Mouse (Mus musculus) limb, embryonic 13.5 days (tissue): ENCODE measurements around the gene Gnb2. TPM values are rescaled to one million over a fixed set of nuclear protein-coding genes. Genes with fewer than 3 reads are reported as not detected.

Experiments used
- ATAC-seq: fragments of 200-750 bp; cut with Nextera tagmentation; 2 replicates; pipeline ENCODE4 v1.8.0; 2017; ENCODE audit warnings: low read depth, moderate number of reproducible peaks, moderate TSS enrichment; ENCODE audit not compliant: low FRiP score
- H3K27ac ChIP-seq: fragments of 300-500 bp; sonication (generic); 2 replicates; pipeline ENCODE4 v1.5.1; 2015; ENCODE audit warnings: inconsistent platforms, mild to moderate bottlenecking, moderate library complexity
- H3K27me3 ChIP-seq: fragments of 300-500 bp; sonication (generic); 2 replicates; pipeline ENCODE4 v1.6.1; 2015; ENCODE audit warnings: mild to moderate bottlenecking, inconsistent platforms
- H3K36me3 ChIP-seq: fragments of 300-500 bp; sonication (generic); 2 replicates; pipeline ENCODE4 v1.6.1; 2015; ENCODE audit warnings: inconsistent platforms, mild to moderate bottlenecking, moderate library complexity
- H3K4me1 ChIP-seq: fragments of 300-500 bp; sonication (generic); 2 replicates; pipeline ENCODE4 v1.6.1; 2015; ENCODE audit warnings: inconsistent platforms
- H3K4me2 ChIP-seq: fragments of 300-500 bp; sonication (generic); replicated peaks from 2 replicates; pipeline ENCODE4 v1.6.1; 2015; ENCODE audit warnings: inconsistent platforms, mild to moderate bottlenecking, moderate library complexity
- H3K4me3 ChIP-seq: fragments of 300-500 bp; sonication (generic); 2 replicates; pipeline ENCODE4 v1.5.1; 2015; ENCODE audit warnings: moderate library complexity, mild to moderate bottlenecking, inconsistent platforms
- H3K9ac ChIP-seq: fragments of 300-500 bp; sonication (generic); 2 replicates; pipeline ENCODE4 v1.6.1; 2015; ENCODE audit warnings: mild to moderate bottlenecking, inconsistent platforms
- H3K9me3 ChIP-seq: fragments of 300-500 bp; sonication (generic); 2 replicates; pipeline ENCODE4 v1.6.1; 2016; ENCODE audit warnings: inconsistent platforms
- WGBS: fragments of 180-500 bp; shearing (Covaris S2); methylation state at CpG from one replicate; pipeline ENCODE4 v1.1.7; 2015; 5-methylcytosine and 5-hydroxymethylcytosine counted together
- polyA plus RNA-seq: library from polyadenylated mRNA; unstranded; fragments of >200 nt; fragmentation: Nextera tagmentation; extraction: Ambion mirVana; gene quantifications from 2 replicates; pipeline ENCODE4 v1.2.1, GENCODE M21; 2015

Gene Gnb2
- polyA plus RNA-seq = 343 and 352 TPM in 2 replicates

DNA sequence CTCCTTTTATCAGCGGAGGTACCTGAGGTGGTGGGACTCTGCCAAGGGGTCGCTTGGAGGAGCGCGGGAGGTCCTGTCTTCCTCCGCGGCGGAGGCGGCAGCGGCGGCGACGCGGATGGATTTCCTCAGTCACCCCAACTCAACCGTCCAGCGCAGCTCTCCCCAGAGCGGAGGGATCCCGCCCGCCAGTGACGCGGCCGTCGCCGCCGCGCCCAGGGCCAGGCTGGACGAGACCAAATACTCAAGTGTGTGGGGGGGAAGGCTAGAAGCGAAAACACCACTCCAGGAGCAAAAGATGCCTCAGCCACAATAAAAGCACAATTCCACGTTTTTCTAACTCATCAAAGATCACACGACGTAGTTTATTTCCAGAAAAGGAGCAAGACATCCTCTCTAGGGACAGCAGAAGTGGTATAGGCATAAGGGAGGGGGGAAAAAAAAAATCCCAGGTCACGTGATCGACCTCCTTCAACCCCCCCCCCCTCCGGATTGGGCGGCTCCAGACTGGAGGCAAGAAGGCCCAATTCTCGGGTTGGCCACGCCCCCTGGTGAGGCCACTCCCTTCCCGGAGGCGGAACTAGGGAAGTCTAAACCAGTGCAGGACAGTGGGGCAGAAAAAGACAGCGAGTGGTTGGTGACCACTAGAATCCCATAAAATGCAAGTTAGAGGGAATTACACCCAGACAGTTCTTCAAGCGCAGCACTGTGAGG lies at the start of gene Gnb2, which contains the start of gene Epo:
TSS of gene Gnb2 (minus strand) at position 394 of the 711 bp plus-strand sequence.
TSS of gene Epo (minus strand) at position 126 of the 711 bp plus-strand sequence.
- WGBS = under 1% methylated on average over 40 of the region's 40 CpGs
- Histone ChIP-seq H3K36me3 (peaks cover 20% of the 10 kb centered on the region), H3K9me3 (no peaks in the 10 kb centered on the region), H3K9ac (peak within 1 kb of the TSS; percentile 93), H3K4me2 (peak within 1 kb of the TSS; percentile 98), H3K4me3 (peak within 1 kb of the TSS; percentile 86), H3K27ac (peak within 1 kb of the TSS; percentile 95), H3K27me3 (no peaks in the 10 kb centered on the region), H3K4me1 (peaks cover 20% of the 10 kb centered on the region)
- ATAC-seq = peak; percentile 78

DNA sequence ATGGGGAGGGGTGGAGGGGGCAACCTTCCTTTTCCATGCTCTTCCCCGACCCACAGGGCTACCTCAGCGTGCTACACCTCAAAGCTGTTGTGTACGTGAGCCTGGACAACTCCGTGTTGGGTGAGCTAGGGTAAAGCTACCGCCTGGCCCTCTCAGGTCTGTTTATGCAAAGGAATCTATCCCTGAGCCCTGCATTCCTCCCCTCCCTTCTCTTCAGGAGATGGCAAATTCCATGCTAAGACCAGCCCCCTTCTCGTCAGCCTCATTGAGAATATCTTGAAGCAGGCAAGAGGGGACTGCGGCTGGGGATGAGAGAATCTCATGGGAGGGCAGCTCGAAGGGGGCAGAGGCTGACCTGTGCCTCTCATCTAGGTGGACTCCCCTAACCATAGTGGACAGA lies 49.4 kb upstream of the Gnb2 start:
- H3K9ac ChIP-seq = no peak overlapping the region

DNA sequence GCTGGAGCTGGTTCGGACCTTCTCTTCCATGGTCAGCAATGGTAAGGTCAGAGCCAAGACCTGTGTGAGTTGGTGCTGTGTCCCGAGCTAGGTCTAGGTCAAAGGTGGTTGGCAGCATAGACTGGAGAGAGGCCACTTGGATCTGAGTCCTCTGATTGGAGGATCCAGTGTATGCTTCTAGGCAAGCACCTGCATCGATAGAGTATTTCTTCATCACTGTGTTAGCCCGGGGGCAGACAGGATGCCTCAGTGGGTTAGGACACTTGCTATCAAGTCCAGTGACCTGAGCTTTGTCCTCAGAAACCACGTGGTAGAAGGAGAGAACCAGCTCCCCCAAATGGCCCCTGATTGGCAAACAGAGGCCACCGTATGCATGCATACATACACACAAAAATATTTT lies 46.9 kb upstream of the Gnb2 start:
- H3K4me1 ChIP-seq = peaks cover 9% of the 10 kb centered on the region; the same call in 1 of the 2 replicates
- 78% methylated on average over 6 of the region's 6 CpGs for WGBS

More for the DNA sequence above, 49.4 kb upstream of the Gnb2 start:
- Histone ChIP-seq H3K27me3 (peaks cover 33% of the 10 kb centered on the region), H3K4me2 (peak overlapping the region; percentile 59; the same call in 1 of the 2 replicates), H3K9me3 (no peaks in the 10 kb centered on the region; the same call in 1 of the 2 replicates), H3K4me1 (peaks cover 9% of the 10 kb centered on the region; the same call in 1 of the 2 replicates), H3K36me3 (no peaks in the 10 kb centered on the region), H3K4me3 (no peak overlapping the region), H3K27ac (no peak overlapping the region)
- 29% methylated on average over 8 of the region's 8 CpGs for WGBS
- ATAC-seq = no peak

DNA sequence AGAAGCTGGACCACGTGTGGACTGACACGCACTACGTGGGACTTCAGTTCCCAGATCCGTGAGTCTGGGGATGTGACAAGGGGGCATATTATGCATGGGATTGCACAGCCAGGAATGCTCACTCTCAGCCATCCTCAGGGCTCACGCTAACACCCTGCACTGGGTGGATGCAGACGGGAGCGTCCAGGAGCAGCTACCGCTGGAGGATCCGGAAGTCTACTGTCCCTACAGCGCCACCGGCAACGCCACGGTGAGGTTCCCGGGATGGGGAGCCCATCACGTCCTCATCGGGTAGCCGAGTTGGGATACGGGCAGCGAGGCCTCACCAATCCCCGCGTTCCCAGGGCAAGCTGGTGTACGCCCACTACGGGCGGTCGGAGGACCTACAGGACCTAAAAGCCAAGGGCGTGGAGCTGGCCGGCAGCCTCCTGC lies 41.2 kb upstream of the Gnb2 start:
- Histone ChIP-seq H3K4me2 (peak overlapping the region; percentile 58), H3K4me1 (no peaks in the 10 kb centered on the region), H3K27me3 (peaks cover 22% of the 10 kb centered on the region), H3K4me3 (peak overlapping the region; percentile 29), H3K9ac (peak overlapping the region; percentile 51; the same call in 1 of the 2 replicates), H3K36me3 (no peaks in the 10 kb centered on the region), H3K9me3 (no peaks in the 10 kb centered on the region), H3K27ac (no peak overlapping the region)
- 6% methylated on average over 27 of the region's 27 CpGs for WGBS
- no peak; the same call in 1 of the 2 replicates for ATAC-seq

More for the DNA sequence above, 46.9 kb upstream of the Gnb2 start:
- ATAC-seq = no peak
- Histone ChIP-seq H3K4me2 (no peak overlapping the region), H3K4me3 (no peak overlapping the region), H3K9me3 (no peaks in the 10 kb centered on the region), H3K36me3 (no peaks in the 10 kb centered on the region), H3K27ac (no peak overlapping the region), H3K27me3 (peaks cover 33% of the 10 kb centered on the region), H3K9ac (no peak overlapping the region)

DNA sequence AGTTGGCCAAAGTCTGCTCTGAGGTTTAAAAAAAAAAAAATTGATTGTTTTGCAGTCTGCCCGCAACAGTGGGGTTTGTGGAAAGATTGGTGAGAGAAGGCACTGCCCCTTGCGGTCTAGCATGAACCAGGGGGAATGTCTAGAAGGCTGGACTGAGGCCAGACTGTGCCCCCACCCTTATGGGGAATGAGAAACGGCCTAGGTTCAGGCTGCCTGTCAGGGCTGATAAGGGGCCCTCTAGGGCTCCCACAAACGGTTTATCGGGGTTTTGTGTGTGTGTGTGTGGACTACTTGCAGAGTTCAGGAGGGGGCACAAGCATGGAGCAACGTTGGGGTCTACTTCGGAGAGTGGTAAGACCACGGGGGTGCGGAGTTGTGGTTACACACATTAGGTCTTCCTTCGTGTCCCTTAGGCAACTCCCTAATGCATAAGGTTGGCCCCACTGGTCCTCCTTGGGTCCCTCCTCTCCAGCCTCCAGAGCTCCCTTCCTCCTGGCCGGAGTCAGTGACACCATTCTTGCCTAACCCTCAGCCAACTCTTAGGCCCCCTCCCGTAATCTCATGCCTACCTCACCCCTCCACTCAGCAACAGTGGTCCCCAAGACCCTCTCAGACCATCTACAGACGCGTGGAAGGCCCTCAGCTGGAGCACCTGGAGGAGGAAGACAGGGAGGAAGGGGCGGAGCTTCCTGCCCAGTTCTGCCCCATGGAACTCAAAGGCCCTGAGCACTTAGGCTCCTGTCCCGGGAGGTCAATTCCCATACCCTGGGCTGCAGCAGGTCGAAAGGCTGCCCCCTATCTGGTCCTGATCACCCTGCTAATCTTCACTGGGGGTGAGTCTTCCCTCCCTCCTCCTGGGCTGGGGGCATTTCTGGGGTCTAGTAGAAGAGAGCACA lies 37.6 kb upstream of the Gnb2 start:
- 82% methylated on average over 17 of the region's 17 CpGs for WGBS

DNA sequence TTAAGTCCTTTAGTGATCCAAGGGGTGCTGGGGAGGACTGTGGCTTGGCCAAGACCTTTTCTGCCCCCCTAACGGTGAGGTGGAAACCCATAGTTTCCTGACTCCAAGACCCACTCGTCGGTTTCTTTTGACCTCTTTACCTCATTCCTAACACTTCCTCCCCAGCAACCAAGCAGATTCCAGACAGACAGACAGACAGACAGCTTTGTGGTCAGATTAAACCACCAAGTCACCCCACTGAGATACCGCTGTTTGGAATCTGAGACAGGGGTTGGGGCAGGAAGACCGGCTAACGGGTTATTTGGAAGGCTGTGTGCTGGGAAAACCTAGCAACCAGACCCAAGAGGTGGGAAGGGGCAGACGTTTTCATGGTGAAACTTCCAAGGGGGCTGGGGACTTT lies 36.9 kb upstream of the Gnb2 start:
- Histone ChIP-seq H3K4me3 (no peak overlapping the region), H3K9me3 (no peaks in the 10 kb centered on the region), H3K9ac (no peak overlapping the region), H3K27ac (no peak overlapping the region), H3K4me1 (no peaks in the 10 kb centered on the region), H3K36me3 (no peaks in the 10 kb centered on the region), H3K4me2 (0 out of 2 replicates have a peak overlapping the region, but pooled peaks have one; percentile 11), H3K27me3 (peaks cover 21% of the 10 kb centered on the region)
- 55% methylated on average over 7 of the region's 7 CpGs for WGBS
- ATAC-seq = no peak

More for the DNA sequence above, 37.6 kb upstream of the Gnb2 start:
- H3K4me3 ChIP-seq = no peak overlapping the region
- no peaks in the 10 kb centered on the region for H3K9me3 ChIP-seq
- no peak for ATAC-seq
- H3K9ac ChIP-seq = no peak overlapping the region
- no peaks in the 10 kb centered on the region for H3K4me1 ChIP-seq
- H3K27ac ChIP-seq = no peak overlapping the region
- H3K4me2 ChIP-seq = no peak overlapping the region
- H3K36me3 ChIP-seq = no peaks in the 10 kb centered on the region
- H3K27me3 ChIP-seq = peaks cover 22% of the 10 kb centered on the region

DNA sequence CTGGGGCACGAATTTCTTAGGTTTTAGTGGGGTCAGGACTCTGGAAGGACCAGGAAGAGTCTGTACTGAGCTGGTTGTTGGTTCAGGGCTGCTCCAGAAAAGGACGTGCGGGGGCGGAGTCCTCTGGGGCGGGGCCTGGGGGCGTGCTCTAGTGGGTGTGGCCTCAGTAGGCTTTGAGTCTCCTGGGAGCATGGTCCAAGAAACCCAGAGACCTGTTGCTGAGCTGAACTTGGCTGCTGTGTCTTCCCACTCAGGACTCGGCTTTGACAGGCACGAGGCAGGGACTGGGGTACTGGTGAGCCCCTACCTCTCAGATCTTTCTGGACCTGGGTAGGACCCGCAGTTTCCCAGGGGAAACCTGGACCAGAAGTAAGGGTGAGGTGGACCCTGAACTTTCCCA lies 36.4 kb upstream of the Gnb2 start, which contains the start of gene Tfr2:
TSS of gene Tfr2 (plus strand) at position 176 of the 400 bp plus-strand sequence.
- WGBS = 31% methylated on average over 9 of the region's 9 CpGs

DNA sequence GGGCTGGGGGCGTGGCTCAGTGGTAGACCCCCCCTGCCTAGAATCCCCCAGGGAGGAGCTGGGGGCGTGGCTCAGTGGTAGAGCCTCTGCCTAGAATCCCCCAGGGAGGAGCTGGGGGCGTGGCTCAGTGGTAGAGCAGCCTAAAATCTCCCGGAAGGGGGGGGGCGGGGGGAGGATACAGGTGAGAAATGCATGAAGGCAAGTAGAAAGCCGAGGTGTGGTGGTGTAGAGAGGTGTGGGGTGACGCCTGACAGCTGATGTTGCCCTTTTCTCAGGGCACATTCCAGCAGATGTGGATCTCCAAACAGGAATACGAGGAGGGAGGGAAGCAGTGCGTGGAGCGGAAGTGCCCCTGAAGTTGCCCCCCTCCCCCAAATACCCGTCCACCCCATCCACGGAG lies 35.7 kb upstream of the Gnb2 start:
- Histone ChIP-seq H3K27ac (no peak overlapping the region), H3K4me1 (no peaks in the 10 kb centered on the region), H3K9me3 (no peaks in the 10 kb centered on the region), H3K9ac (no peak overlapping the region), H3K27me3 (peaks cover 10% of the 10 kb centered on the region), H3K36me3 (no peaks in the 10 kb centered on the region), H3K4me3 (no peak overlapping the region), H3K4me2 (no peak overlapping the region)
- WGBS = 65% methylated on average over 12 of the region's 12 CpGs
- ATAC-seq = no peak

More for the DNA sequence above, 36.4 kb upstream of the Gnb2 start, which contains the start of gene Tfr2:
- Histone ChIP-seq H3K4me2 (0 out of 2 replicates have a peak within 1 kb of the TSS, but pooled peaks have one; percentile 11), H3K27ac (no peak within 1 kb of the TSS), H3K4me1 (no peaks in the 10 kb centered on the region), H3K27me3 (peaks cover 16% of the 10 kb centered on the region), H3K9me3 (no peaks in the 10 kb centered on the region), H3K4me3 (no peak within 1 kb of the TSS), H3K36me3 (no peaks in the 10 kb centered on the region), H3K9ac (no peak within 1 kb of the TSS)
- ATAC-seq = peak; percentile 11; the same call in 1 of the 2 replicates

DNA sequence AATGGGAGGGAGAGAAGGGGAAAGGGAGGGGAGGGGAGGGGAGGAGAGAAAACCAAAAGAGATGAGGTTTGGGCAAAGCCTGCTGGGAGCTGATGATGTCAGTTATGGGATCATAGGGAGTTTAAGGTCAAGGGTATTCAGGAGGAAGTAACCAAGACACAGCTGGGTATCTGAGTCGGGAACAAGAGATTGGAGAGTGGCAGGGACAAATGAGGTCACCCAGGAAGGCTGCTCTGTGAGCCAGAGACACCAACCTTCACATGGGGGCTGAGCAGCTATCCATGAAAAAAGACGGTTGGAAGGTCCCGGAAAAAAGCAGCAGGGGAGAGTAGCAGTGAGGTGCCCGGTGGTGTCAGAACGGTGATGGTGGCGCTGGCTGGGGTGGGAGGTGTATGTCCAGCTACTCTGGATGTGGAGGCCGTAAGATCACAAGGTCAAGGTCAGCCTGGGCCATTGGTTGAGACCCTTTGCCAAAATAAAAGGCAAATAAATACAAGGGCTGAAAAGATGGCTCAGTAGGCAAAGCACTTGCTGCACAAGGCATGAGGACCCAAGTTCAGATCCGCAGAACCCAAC lies 35.0 kb upstream of the Gnb2 start:
- 85% methylated on average over 8 of the region's 8 CpGs for WGBS
- Histone ChIP-seq H3K27ac (no peak overlapping the region), H3K9me3 (no peaks in the 10 kb centered on the region), H3K27me3 (peaks cover 3% of the 10 kb centered on the region; the same call in 1 of the 2 replicates), H3K4me2 (no peak overlapping the region), H3K36me3 (no peaks in the 10 kb centered on the region), H3K9ac (no peak overlapping the region), H3K4me1 (no peaks in the 10 kb centered on the region), H3K4me3 (no peak overlapping the region)
- no peak for ATAC-seq

DNA sequence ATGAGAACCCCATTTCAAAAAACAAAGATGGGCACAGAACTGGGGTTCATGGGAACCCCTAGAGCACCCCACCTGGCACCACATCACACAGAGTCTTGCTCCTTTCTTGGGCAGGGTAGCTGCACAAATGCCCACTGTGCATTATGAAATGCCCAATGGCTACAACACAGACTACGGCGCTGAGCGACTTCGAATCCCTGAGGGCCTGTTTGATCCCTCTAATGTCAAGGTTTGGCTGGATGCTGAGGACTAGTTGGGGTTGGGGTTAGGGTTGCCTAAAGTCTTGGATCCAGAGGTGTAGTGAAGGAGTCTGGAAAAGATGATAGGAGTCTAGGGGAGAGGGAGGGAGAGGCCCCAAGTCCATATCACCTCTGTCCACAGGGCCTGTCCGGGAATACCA lies 33.1 kb upstream of the Gnb2 start:
- Histone ChIP-seq H3K27me3 (no peaks in the 10 kb centered on the region), H3K36me3 (no peaks in the 10 kb centered on the region), H3K4me3 (no peak overlapping the region), H3K4me2 (no peak overlapping the region), H3K9ac (no peak overlapping the region), H3K4me1 (no peaks in the 10 kb centered on the region), H3K27ac (no peak overlapping the region), H3K9me3 (no peaks in the 10 kb centered on the region)
- 89% methylated on average over 5 of the region's 5 CpGs for WGBS
- ATAC-seq = no peak

DNA sequence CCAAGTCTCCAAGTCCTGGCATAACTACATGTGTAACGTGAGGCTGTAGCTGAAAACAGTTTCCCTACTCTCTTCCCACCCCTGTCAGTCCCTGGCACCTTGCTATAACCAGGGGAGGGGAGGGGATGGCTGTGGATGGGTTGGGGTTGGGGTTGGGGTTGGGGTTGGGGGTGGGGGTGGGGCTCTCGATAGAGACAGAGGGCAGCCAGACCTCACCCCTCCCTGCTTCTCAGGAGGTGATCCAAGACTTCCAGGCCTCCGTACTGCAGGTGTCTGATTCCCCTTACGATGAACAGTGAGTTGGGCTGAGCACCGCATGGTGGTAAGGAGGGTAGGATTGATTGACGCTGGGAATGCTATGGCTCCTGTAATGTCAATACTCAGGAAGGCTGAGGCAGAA lies 32.4 kb upstream of the Gnb2 start:
- Histone ChIP-seq H3K36me3 (no peaks in the 10 kb centered on the region), H3K9ac (no peak overlapping the region), H3K27ac (no peak overlapping the region), H3K4me2 (no peak overlapping the region), H3K27me3 (no peaks in the 10 kb centered on the region), H3K4me3 (no peak overlapping the region), H3K9me3 (no peaks in the 10 kb centered on the region), H3K4me1 (no peaks in the 10 kb centered on the region)
- 65% methylated on average over 6 of the region's 6 CpGs for WGBS
- ATAC-seq = no peak
